Mouse (Mus musculus) Patski (cell line): ENCODE measurements around the gene Gm12185. TPM values are rescaled to one million over a fixed set of nuclear protein-coding genes. Genes with fewer than 3 reads are reported as not detected.
"Not testable (repeated sequence)": the region's sequence is repeated elsewhere in the genome, so short reads cannot be mapped to it uniquely, and the experiment has no call there.

Source experiments
- ATAC-seq: fragments of 100-300 bp; one replicate; pipeline ENCODE4 v1.8.0; 2021
- CTCF ChIA-PET: fragments of 350-600 bp; sonication (Branson Sonifier 250); formaldehyde crosslinking; loops from one replicate; lab custom pipeline; 2022; ENCODE audit warnings: inconsistent platforms; lab: Charles Lee
- POLR2A ChIA-PET: fragments of 350-600 bp; sonication (Branson Sonifier 250); formaldehyde crosslinking; loops from one replicate; lab custom pipeline; 2022; ENCODE audit warnings: antibody characterized with exemption, inconsistent platforms; lab: Charles Lee
- DNase-seq: peaks from one replicate; pipeline ENCODE4 v3.0.0-alpha.2; 2011; ENCODE audit warnings: low read depth, low spot score
- H3K27me3 ChIP-seq: fragments of 371-371 bp; one replicate; pipeline ENCODE4 v1.5.1; 2021
- CTCF ChIP-seq: fragments of 100-300 bp; IDR thresholded peaks from one replicate; pipeline ENCODE4 v1.5.1; 2021
- in situ Hi-C: fragments of 300-500 bp; cut with MboI; formaldehyde crosslinking; loops from 3 replicates; pipeline ENCODE4 v1.11.1; 2018; ENCODE audit warnings: low pct_unique_long_range_greater_than_20kb, mixed read lengths
- polyA plus RNA-seq: library from polyadenylated mRNA; unstranded; gene quantifications from one replicate; pipeline ENCODE4 v1.2.3, GENCODE M21; 2021

Gene Gm12185
- polyA plus RNA-seq, 1 experiment from 2014 or later = 0.68 TPM

- DNase-seq (peak; percentile 91), ATAC-seq (peak; percentile 93)
- ChIA-PET CTCF (interaction anchor here (1.3 to 2.9 kb wide), 4 partner anchors 10 to 195 kb away, joined by 4 to 12 read pairs (median 6); no protein-coding TSS in a partner anchor), POLR2A (no interaction called here)
- in situ Hi-C loops = no loop called here
- no peak for TF ChIP-seq CTCF
- H3K27me3 ChIP-seq = no peaks in the 10 kb centered on the region
Measured at GRCm38 (mm10) chr11:48898812-48899431, 93.1 kb downstream of the Gm12185 start.

GRCm38 (mm10) chr11:48876680-48877079 is 115.3 kb downstream of the Gm12185 start:
- ChIA-PET POLR2A (no interaction called here), CTCF (interaction anchor here (2.6 kb wide), 1 partner anchor 22 kb away, joined by 12 read pairs; no protein-coding TSS in a partner anchor)
- DNase-seq (no peak), ATAC-seq (no peak)
- no peak for TF ChIP-seq CTCF
- in situ Hi-C loops = no loop called here
- H3K27me3 ChIP-seq = no peaks in the 10 kb centered on the region

DNA sequence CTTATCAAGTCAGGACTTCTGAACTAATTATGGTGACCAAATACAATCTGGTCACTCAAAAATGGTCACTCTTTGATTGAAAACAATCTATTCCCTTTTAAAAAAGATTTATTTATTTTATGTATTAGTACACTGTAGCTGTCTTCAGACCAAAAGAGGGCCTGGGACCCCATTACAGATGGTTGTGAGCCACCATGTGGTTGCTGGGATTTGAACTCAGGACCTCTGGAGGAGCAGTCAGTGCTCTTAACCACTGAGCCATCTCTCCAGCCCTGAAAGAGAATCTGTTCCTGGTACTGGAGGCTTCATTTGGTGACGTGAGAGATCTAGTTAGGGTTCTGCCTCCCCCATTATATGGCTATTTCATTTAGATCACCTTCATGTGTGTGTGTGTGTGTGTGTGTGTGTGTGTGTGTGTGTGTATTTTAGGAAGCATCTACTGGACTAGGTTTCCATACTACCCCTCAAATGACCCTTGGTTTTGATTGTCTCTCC is 116.6 kb downstream of the Gm12185 start:
- ATAC-seq, DNase-seq, H3K27me3 ChIP-seq, POLR2A ChIA-PET, in situ Hi-C loops: not testable (repeated sequence)
- CTCF ChIA-PET = interaction anchor here (0.8 to 4.3 kb wide), 13 partner anchors 7 to 228 kb away, joined by 3 to 22 read pairs (median 4); partner anchors contain the start of gene Ifi47

DNA sequence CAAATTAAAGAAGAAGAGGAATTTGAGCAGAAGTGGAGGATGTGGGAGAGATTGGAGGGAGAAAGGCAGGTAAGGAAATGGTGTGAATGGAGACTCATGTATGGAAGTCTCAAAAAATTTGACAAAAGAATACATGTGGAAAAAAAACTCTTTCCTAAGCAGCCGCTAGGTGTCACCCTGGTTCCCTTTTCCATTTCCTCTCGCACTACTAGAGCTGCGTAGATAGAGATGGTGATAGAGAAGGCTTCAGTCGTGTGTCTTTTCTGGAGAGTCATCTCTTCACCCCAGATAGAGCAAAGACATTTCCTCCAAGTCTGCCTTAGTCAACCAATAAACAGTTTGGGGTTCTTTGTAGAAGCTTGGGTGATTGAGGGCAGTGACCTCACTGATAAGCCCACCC is 117.6 kb downstream of the Gm12185 start:
- no peak for DNase-seq
- ChIA-PET POLR2A (interaction anchor here (1.0 kb wide), 1 partner anchor 205 kb away, joined by 4 read pairs; no protein-coding TSS in a partner anchor), CTCF (interaction anchor here (0.6 to 4.3 kb wide), 15 partner anchors 8 to 235 kb away, joined by 3 to 22 read pairs (median 4); partner anchors contain the start of gene Ifi47)
- peak; percentile 75 for TF ChIP-seq CTCF
- in situ Hi-C loops = loop anchor here (5.0 kb wide), 2 partner anchors 223 to 373 kb away; no protein-coding TSS in a partner anchor
- H3K27me3 ChIP-seq = no peaks in the 10 kb centered on the region
- peak; percentile 31 for ATAC-seq

- POLR2A ChIA-PET = interaction anchor here (0.7 kb wide), 1 partner anchor 216 kb away, joined by 3 read pairs; no protein-coding TSS in a partner anchor
- ATAC-seq (no peak), DNase-seq (no peak)
- no peaks in the 10 kb centered on the region for H3K27me3 ChIP-seq
- TF ChIP-seq CTCF = no peak
- in situ Hi-C loops = loop anchor here (5.0 kb wide), 2 partner anchors 224 to 374 kb away; no protein-coding TSS in a partner anchor
- CTCF ChIA-PET = interaction anchor here (1.1 to 4.3 kb wide), 9 partner anchors 16 to 236 kb away, joined by 3 to 22 read pairs (median 5); no protein-coding TSS in a partner anchor
Measured at GRCm38 (mm10) chr11:48873591-48874290, 118.3 kb downstream of the Gm12185 start.

GRCm38 (mm10) chr11:48872695-48873300 is 119.2 kb downstream of the Gm12185 start:
- CTCF ChIA-PET = interaction anchor here (1.1 to 4.3 kb wide), 8 partner anchors 15 to 237 kb away, joined by 3 to 22 read pairs (median 4); no protein-coding TSS in a partner anchor
- no peak for DNase-seq
- H3K27me3 ChIP-seq = no peaks in the 10 kb centered on the region
- no peak for TF ChIP-seq CTCF
- in situ Hi-C loops = loop anchor here (5.0 kb wide), 2 partner anchors 225 to 375 kb away; no protein-coding TSS in a partner anchor
- no peak for ATAC-seq
- POLR2A ChIA-PET = interaction anchor here (0.6 to 1.7 kb wide), 2 partner anchors 211 to 386 kb away, joined by 3 read pairs; no protein-coding TSS in a partner anchor

DNA sequence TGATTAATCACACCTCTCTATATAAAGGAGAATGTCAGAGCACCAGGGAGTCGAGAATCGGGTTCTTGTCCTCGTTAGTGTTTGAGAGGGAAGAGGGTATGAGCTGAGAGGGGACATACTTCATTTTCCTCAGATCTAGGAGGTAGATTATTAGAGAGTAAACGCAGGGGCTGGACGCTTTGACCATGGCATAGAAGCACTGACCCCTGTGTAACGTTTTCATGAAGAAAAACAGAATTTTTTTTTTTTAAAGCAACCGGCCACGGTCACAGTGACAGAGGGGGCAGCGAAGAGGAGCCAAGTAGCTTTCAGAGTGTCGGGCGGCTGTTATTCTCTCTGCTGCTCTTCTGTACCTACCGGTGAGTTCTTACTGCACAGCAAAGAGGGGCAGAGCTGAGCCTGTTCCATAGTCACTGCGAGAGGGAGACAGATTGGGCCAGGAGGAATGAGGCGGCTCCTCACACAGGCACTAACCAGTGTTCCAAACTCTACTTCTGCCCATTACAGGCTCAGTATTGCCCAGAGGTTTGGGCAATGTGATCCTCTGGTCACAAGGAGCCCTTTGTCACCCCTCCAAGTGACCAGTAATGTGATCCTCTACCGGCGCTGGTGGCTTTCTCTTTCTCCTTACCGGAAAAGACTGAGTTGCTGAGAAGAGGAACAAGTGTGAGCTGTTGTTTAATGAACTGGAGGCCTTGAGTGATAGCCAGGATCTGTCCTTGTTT is 120.0 kb downstream of the Gm12185 start:
- H3K27me3 ChIP-seq = no peaks in the 10 kb centered on the region
- no peak for TF ChIP-seq CTCF
- no peak for ATAC-seq
- in situ Hi-C loops = loop anchor here (5.0 kb wide), 2 partner anchors 225 to 375 kb away; no protein-coding TSS in a partner anchor
- DNase-seq = no peak
- ChIA-PET POLR2A (interaction anchor here (0.8 to 1.7 kb wide), 2 partner anchors 212 to 224 kb away, joined by 3 read pairs; no protein-coding TSS in a partner anchor), CTCF (interaction anchor here (1.1 to 4.3 kb wide), 5 partner anchors 14 to 232 kb away, joined by 3 to 22 read pairs (median 5); no protein-coding TSS in a partner anchor)

DNA sequence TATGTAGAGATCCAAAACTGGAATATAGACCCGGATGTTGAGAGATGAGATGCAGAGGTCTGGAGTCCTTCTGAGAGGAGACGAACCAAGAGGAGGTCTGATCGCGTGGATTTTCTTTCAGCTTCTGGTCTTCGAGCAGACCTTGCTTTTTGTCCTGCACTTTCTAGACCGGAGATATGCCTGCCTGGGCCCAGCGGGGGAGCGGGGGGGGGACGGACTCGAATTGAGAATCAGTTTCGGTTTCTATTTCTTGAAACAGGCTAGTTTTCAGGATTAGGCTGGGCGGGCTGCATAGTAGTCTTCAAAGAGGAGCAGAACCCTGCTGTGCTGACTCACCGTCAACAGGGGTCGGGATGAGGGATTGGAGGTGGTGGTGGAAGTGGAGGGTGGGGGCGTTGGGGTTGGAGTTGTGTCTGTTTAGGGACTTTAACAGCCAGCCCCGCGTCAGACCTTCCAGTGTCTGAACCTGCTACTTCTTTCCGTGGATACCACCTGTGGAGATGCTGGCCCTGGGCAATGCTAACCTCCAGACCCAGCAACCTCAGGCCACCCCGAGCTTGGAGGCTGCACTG is 120.7 kb downstream of the Gm12185 start, which contains the start of gene Irgm1:
Gene Irgm1, minus strand, starts transcription at position 483 of the 572 bp plus-strand sequence.
- in situ Hi-C loops = loop anchor here (5.0 kb wide), 2 partner anchors 226 to 376 kb away; no protein-coding TSS in a partner anchor
- POLR2A ChIA-PET = interaction anchor here (0.8 to 1.7 kb wide), 2 partner anchors 213 to 225 kb away, joined by 3 read pairs; no protein-coding TSS in a partner anchor

More for the DNA sequence above, 120.7 kb downstream of the Gm12185 start, which contains the start of gene Irgm1:
- no peak for TF ChIP-seq CTCF
- CTCF ChIA-PET = interaction anchor here (1.2 to 4.3 kb wide), 4 partner anchors 12 to 237 kb away, joined by 3 to 22 read pairs (median 16); no protein-coding TSS in a partner anchor
- ATAC-seq (peak; percentile 66), DNase-seq (no peak)
- no peaks in the 10 kb centered on the region for H3K27me3 ChIP-seq
